ENCODE assay signal across 9 mouse cellular contexts in genomic region chr6:95217431-95217830, GRCm38 (mm10).
DNase-seq lines count a peak whose midpoint lies in the region; ATAC-seq lines count a peak whose summit lies in the region.
"Had no signal": no experiment of that assay in that cellular context is flagged by ENCODE, and none has a peak within 500 bp of the region (broad histone marks: within the 10 kb centered on the region; RNA-seq: fewer than 3 reads in every experiment).

No protein-coding gene starts in this region.

- WGBS in hindbrain, embryonic 11.5 days: 57% methylated on average over 6 of the region's 6 CpGs
- WGBS in hindbrain, embryonic 13.5 days: 51% methylated on average over 6 of the region's 6 CpGs
- WGBS in forebrain, embryonic 12.5 days: 56% methylated on average over 6 of the region's 6 CpGs

- intact Hi-C loops in left cerebral cortex, postnatal 14 days (cut with DNase I): no loop called here

- no peaks in the 10 kb centered on the region for H3K4me1 ChIP-seq in hindbrain, embryonic 11.5 days (replicated peaks; ENCODE audit: control insufficient read depth, insufficient read depth, low read length)
- H3K4me1 ChIP-seq in hindbrain, embryonic 13.5 days (replicated peaks): no peaks in the 10 kb centered on the region
- no peaks in the 10 kb centered on the region for H3K4me1 ChIP-seq in forebrain, embryonic 12.5 days
- H3K4me1 ChIP-seq: midbrain, embryonic 12.5 days had no signal

- ATAC-seq in hindbrain, embryonic 11.5 days (ENCODE audit: low FRiP score): peak; percentile 43
- no peak for ATAC-seq in hindbrain, embryonic 13.5 days (ENCODE audit: low FRiP score)
- ATAC-seq in forebrain, embryonic 12.5 days (ENCODE audit: low FRiP score): 0 out of 2 replicates have a peak, but pooled peaks have one; percentile 27
- no peak for ATAC-seq in inflammation-experienced regulatory T-cells, adult 6 months

- peak; percentile 44 for DNase-seq in hindbrain, embryonic 11.5 days (ENCODE audit: low spot score)
- peak; percentile 81 for DNase-seq in ES-CJ7 (ENCODE audit: low read depth, low spot score)
- peak; percentile 68 to 92 for DNase-seq in left cerebral cortex, postnatal 14 days (ENCODE audit: low spot score in 2 of 2)
- no peak for DNase-seq in adrenal gland, postnatal 25 days
- DNase-seq in testis, postnatal 14 days (ENCODE audit: low spot score): no peak

- H3K9ac ChIP-seq in hindbrain, embryonic 11.5 days (ENCODE audit: low read depth, low read length): no peak overlapping the region
- no peak overlapping the region for H3K9ac ChIP-seq in hindbrain, embryonic 13.5 days
- no peak overlapping the region for H3K9ac ChIP-seq in forebrain, embryonic 12.5 days
- H3K9ac ChIP-seq: midbrain, embryonic 12.5 days had no signal

- H3K27me3 ChIP-seq in hindbrain, embryonic 11.5 days (ENCODE audit: control insufficient read depth, insufficient read depth, low read length): no peaks in the 10 kb centered on the region
- H3K27me3 ChIP-seq in hindbrain, embryonic 13.5 days: peaks cover 6% of the 10 kb centered on the region; the same call in 1 of the 2 replicates
- peaks cover 5% of the 10 kb centered on the region for H3K27me3 ChIP-seq in forebrain, embryonic 12.5 days

- H3K9me3 ChIP-seq in hindbrain, embryonic 11.5 days (ENCODE audit: control insufficient read depth, low read length): no peaks in the 10 kb centered on the region
- no peaks in the 10 kb centered on the region for H3K9me3 ChIP-seq in hindbrain, embryonic 13.5 days
- H3K9me3 ChIP-seq in forebrain, embryonic 12.5 days: no peaks in the 10 kb centered on the region
- H3K9me3 ChIP-seq: midbrain, embryonic 12.5 days had no signal

- H3K4me3 ChIP-seq in hindbrain, embryonic 11.5 days (ENCODE audit: low read depth, low read length): no peak overlapping the region
- no peak overlapping the region for H3K4me3 ChIP-seq in hindbrain, embryonic 13.5 days
- no peak overlapping the region for H3K4me3 ChIP-seq in forebrain, embryonic 12.5 days (replicated peaks)
- H3K4me3 ChIP-seq: midbrain, embryonic 12.5 days had no signal

- H3K4me2 ChIP-seq in hindbrain, embryonic 11.5 days (replicated peaks; ENCODE audit: low read depth, low read length): no peak overlapping the region
- H3K4me2 ChIP-seq in hindbrain, embryonic 13.5 days: no peak overlapping the region
- H3K4me2 ChIP-seq in forebrain, embryonic 12.5 days: no peak overlapping the region

- H3K27ac ChIP-seq in hindbrain, embryonic 11.5 days (ENCODE audit: low read depth, low read length): no peak overlapping the region
- no peak overlapping the region for H3K27ac ChIP-seq in hindbrain, embryonic 13.5 days
- H3K27ac ChIP-seq in forebrain, embryonic 12.5 days: no peak overlapping the region
- H3K27ac ChIP-seq: midbrain, embryonic 12.5 days had no signal

- H3K36me3 ChIP-seq in hindbrain, embryonic 11.5 days (ENCODE audit: control insufficient read depth, insufficient read depth, low read length): no peaks in the 10 kb centered on the region
- H3K36me3 ChIP-seq in hindbrain, embryonic 13.5 days: no peaks in the 10 kb centered on the region
- no peaks in the 10 kb centered on the region for H3K36me3 ChIP-seq in forebrain, embryonic 12.5 days (replicated peaks)
- H3K36me3 ChIP-seq: midbrain, embryonic 12.5 days had no signal

Comparison
In these comparisons a context has a peak if more than half of its experiments do, and no peak if none do; other contexts are left out.
1. ATAC-seq: peak in hindbrain, embryonic 11.5 days (single experiment) and forebrain, embryonic 12.5 days (single experiment); none in hindbrain, embryonic 13.5 days (single experiment) and inflammation-experienced regulatory T-cells, adult 6 months (single experiment).
2. DNase-seq: peak in hindbrain, embryonic 11.5 days (single experiment), ES-CJ7 (single experiment) and left cerebral cortex, postnatal 14 days (2 of 2); none in adrenal gland, postnatal 25 days (single experiment) and testis, postnatal 14 days (single experiment).